8 mouse cellular contexts compared by ENCODE assay signal in genomic region chr10:24754251-24754835, GRCm38 (mm10). TPM values are rescaled to one million over a fixed set of nuclear protein-coding genes. Genes with fewer than 3 reads are reported as not detected.
DNase-seq lines count a peak whose midpoint lies in the region; ATAC-seq and TF ChIP-seq lines count a peak whose summit lies in the region.

No protein-coding gene starts in this region.

- no peak for TF ChIP-seq CTCF in liver, postnatal 0 days (IDR thresholded peaks at IDR 0.05; ENCODE audit: low read depth)

- no peaks in the 10 kb centered on the region for H3K9me3 ChIP-seq in heart, embryonic 12.5 days (replicated peaks)
- no peaks in the 10 kb centered on the region for H3K9me3 ChIP-seq in forebrain, embryonic 16.5 days (ENCODE audit: control insufficient read depth, low read length)
- no peaks in the 10 kb centered on the region for H3K9me3 ChIP-seq in liver, postnatal 0 days (ENCODE audit: low read length)
- H3K9me3 ChIP-seq in stomach, embryonic 14.5 days (ENCODE audit: control insufficient read depth, low read depth, low read length), result no peaks in the 10 kb centered on the region

- WGBS in heart, embryonic 12.5 days, result 34% methylated on average over 11 of the region's 11 CpGs
- 49% methylated on average over 11 of the region's 11 CpGs for WGBS in forebrain, embryonic 16.5 days
- WGBS in liver, postnatal 0 days (ENCODE audit: insufficient replicate concordance), result 33% methylated on average over 11 of the region's 11 CpGs
- 40% methylated on average over 11 of the region's 11 CpGs for WGBS in stomach, embryonic 14.5 days

- no peaks in the 10 kb centered on the region for H3K36me3 ChIP-seq in heart, embryonic 12.5 days
- H3K36me3 ChIP-seq in forebrain, embryonic 16.5 days (ENCODE audit: control insufficient read depth, insufficient read depth), result no peaks in the 10 kb centered on the region
- no peaks in the 10 kb centered on the region for H3K36me3 ChIP-seq in liver, postnatal 0 days (replicated peaks; ENCODE audit: insufficient read depth, low read length)
- H3K36me3 ChIP-seq in stomach, embryonic 14.5 days (ENCODE audit: control insufficient read depth, insufficient read depth, low read length), result no peaks in the 10 kb centered on the region

- peak overlapping the region; percentile 53; the same call in 1 of the 2 replicates for H3K9ac ChIP-seq in heart, embryonic 12.5 days
- 0 out of 2 replicates have a peak overlapping the region, but pooled peaks have one; percentile 26 for H3K9ac ChIP-seq in forebrain, embryonic 16.5 days (replicated peaks; ENCODE audit: low read depth, low read length)
- no peak overlapping the region; the same call in 1 of the 2 replicates for H3K9ac ChIP-seq in liver, postnatal 0 days (replicated peaks)
- no peak overlapping the region for H3K9ac ChIP-seq in stomach, embryonic 14.5 days (replicated peaks; ENCODE audit: low read depth, low read length)

- H3K4me1 ChIP-seq in heart, embryonic 12.5 days (replicated peaks), result peaks cover 8% of the 10 kb centered on the region
- H3K4me1 ChIP-seq in forebrain, embryonic 16.5 days (replicated peaks; ENCODE audit: control insufficient read depth, insufficient read depth, low read length), result peaks cover 11% of the 10 kb centered on the region
- H3K4me1 ChIP-seq in liver, postnatal 0 days (ENCODE audit: insufficient read depth), result peaks cover 4% of the 10 kb centered on the region; the same call in 1 of the 2 replicates
- no peaks in the 10 kb centered on the region for H3K4me1 ChIP-seq in stomach, embryonic 14.5 days (ENCODE audit: control insufficient read depth, insufficient read depth, low read length)

- no peaks in the 10 kb centered on the region for H3K27me3 ChIP-seq in heart, embryonic 12.5 days (replicated peaks)
- H3K27me3 ChIP-seq in forebrain, embryonic 16.5 days (replicated peaks; ENCODE audit: control insufficient read depth, insufficient read depth, low read length), result no peaks in the 10 kb centered on the region
- no peaks in the 10 kb centered on the region for H3K27me3 ChIP-seq in liver, postnatal 0 days (ENCODE audit: insufficient read depth, low read length)
- H3K27me3 ChIP-seq in stomach, embryonic 14.5 days (ENCODE audit: control insufficient read depth, insufficient read depth, low read length), result no peaks in the 10 kb centered on the region

- no peak for TF ChIP-seq EP300 in liver, postnatal 0 days (IDR thresholded peaks at IDR 0.05; ENCODE audit: low read depth)

- no peak overlapping the region for H3K27ac ChIP-seq in heart, embryonic 12.5 days (ENCODE audit: poor library complexity, severe bottlenecking)
- no peak overlapping the region for H3K27ac ChIP-seq in forebrain, embryonic 16.5 days (ENCODE audit: low read length)
- peak overlapping the region; percentile 16 for H3K27ac ChIP-seq in liver, postnatal 0 days (ENCODE audit: low read depth)
- H3K27ac ChIP-seq in stomach, embryonic 14.5 days (ENCODE audit: low read length), result 0 out of 2 replicates have a peak overlapping the region, but pooled peaks have one; percentile 16

- H3K4me2 ChIP-seq in heart, embryonic 12.5 days, result peak overlapping the region; percentile 60
- peak overlapping the region; percentile 54 for H3K4me2 ChIP-seq in forebrain, embryonic 16.5 days (ENCODE audit: low read length)
- peak overlapping the region; percentile 60 for H3K4me2 ChIP-seq in liver, postnatal 0 days (ENCODE audit: low read depth, low read length)
- peak overlapping the region; percentile 29 for H3K4me2 ChIP-seq in stomach, embryonic 14.5 days (replicated peaks; ENCODE audit: low read depth, low read length)

- H3K4me3 ChIP-seq in heart, embryonic 12.5 days, result peak overlapping the region; percentile 35
- peak overlapping the region; percentile 36 for H3K4me3 ChIP-seq in forebrain, embryonic 16.5 days (replicated peaks; ENCODE audit: low read length)
- H3K4me3 ChIP-seq in liver, postnatal 0 days (ENCODE audit: low read depth, low read length), result peak overlapping the region; percentile 42
- peak overlapping the region; percentile 10 for H3K4me3 ChIP-seq in stomach, embryonic 14.5 days (ENCODE audit: low read depth, low read length)

- ATAC-seq in heart, embryonic 12.5 days (ENCODE audit: insufficient number of reproducible peaks, low FRiP score), result no peak
- peak; percentile 69 for ATAC-seq in forebrain, embryonic 16.5 days
- ATAC-seq in liver, postnatal 0 days, result 0 out of 2 replicates have a peak, but pooled peaks have one; percentile 14
- ATAC-seq in stomach, embryonic 14.5 days (ENCODE audit: insufficient number of reproducible peaks, insufficient read depth, low FRiP score, low read depth), result peak; percentile 72

- no peak for DNase-seq in heart, adult 18-20 months
- peak; percentile 14 for DNase-seq in ES-CJ7 (ENCODE audit: low read depth, low spot score)
- DNase-seq in liver, postnatal 0 days, result no peak
- no peak for DNase-seq in layer of hippocampus, adult 11-12 months (ENCODE audit: low spot score)
- no peak for DNase-seq in adrenal gland, postnatal 4 days (ENCODE audit: low spot score in 2 of 2)

RNA-seq across cellular contexts. Expression of gene Enpp1, which starts 42.4 kb away (rescaled TPM):
- polyA plus RNA-seq in heart, embryonic 12.5 days (2016; fragmentation: Nextera tagmentation; extraction: Ambion mirVana), result 7.3 and 8.0 TPM in 2 replicates
- 1 to 10 TPM; 4.7 to 5.1 TPM for total RNA-seq in heart, adult 18-20 months (2021)
- 0.99 and 2.3 TPM in 2 replicates for polyA plus RNA-seq in forebrain, embryonic 16.5 days (2015; fragmentation: Nextera tagmentation; extraction: Ambion mirVana)
- polyA plus RNA-seq in liver, postnatal 0 days (2015; fragmentation: Nextera tagmentation; extraction: Ambion mirVana), result 2.9 TPM in 2 replicates
- 8.3 and 8.5 TPM in 2 replicates for polyA plus RNA-seq in stomach, embryonic 14.5 days (2014; fragmentation: Nextera tagmentation; extraction: Ambion mirVana)
- 1 to 10 TPM; 6.0 to 7.7 TPM for total RNA-seq in adrenal gland, postnatal 4 days (2021)

Comparison
In these comparisons a context has a peak if more than half of its experiments do, and no peak if none do; other contexts are left out.
1. H3K27ac ChIP-seq: peak in liver, postnatal 0 days (single experiment) and stomach, embryonic 14.5 days (single experiment); none in heart, embryonic 12.5 days (single experiment) and forebrain, embryonic 16.5 days (single experiment).
2. H3K9ac ChIP-seq: peak in heart, embryonic 12.5 days (single experiment) and forebrain, embryonic 16.5 days (single experiment); none in liver, postnatal 0 days (single experiment) and stomach, embryonic 14.5 days (single experiment).
3. Peak in every context shown above with its lines, with median percentiles within 50 percentile points of each other: H3K4me2 ChIP-seq and H3K4me3 ChIP-seq.